Mouse (Mus musculus) embryonic facial prominence, embryonic 10.5 days (tissue): ENCODE measurements around the gene Mefv. TPM values are rescaled to one million over a fixed set of nuclear protein-coding genes. Genes with fewer than 3 reads are reported as not detected.

ENCODE experiments used
- DNase-seq: peaks from one replicate; pipeline ENCODE4 v3.0.0-alpha.2; 2017; ENCODE audit warnings: low spot score
- H3K27ac ChIP-seq: fragments of 300-500 bp; sonication (generic); replicated peaks from 2 replicates; pipeline ENCODE4 v1.5.1; 2016; ENCODE audit warnings: mild to moderate bottlenecking
- H3K27me3 ChIP-seq: fragments of 300-500 bp; sonication (generic); replicated peaks from 2 replicates; pipeline ENCODE4 v1.6.1; 2016; ENCODE audit warnings: low read depth, mild to moderate bottlenecking; ENCODE audit not compliant: poor library complexity, severe bottlenecking
- H3K36me3 ChIP-seq: fragments of 300-500 bp; sonication (generic); replicated peaks from 2 replicates; pipeline ENCODE4 v1.6.1; 2016; ENCODE audit warnings: mild to moderate bottlenecking, moderate library complexity
- H3K4me1 ChIP-seq: fragments of 300-500 bp; sonication (generic); 2 replicates; pipeline ENCODE4 v1.6.1; 2016
- H3K4me3 ChIP-seq: fragments of 300-500 bp; sonication (generic); 2 replicates; pipeline ENCODE4 v1.5.1; 2016; ENCODE audit warnings: mild to moderate bottlenecking, moderate library complexity
- H3K9me3 ChIP-seq: fragments of 300-500 bp; sonication (generic); 2 replicates; pipeline ENCODE4 v1.6.1; 2016; ENCODE audit warnings: mild to moderate bottlenecking
- WGBS: fragments of 180-500 bp; shearing (Covaris S2); methylation state at CpG from one replicate; pipeline ENCODE4 v1.1.7; 2016; 5-methylcytosine and 5-hydroxymethylcytosine counted together
- polyA plus RNA-seq: library from polyadenylated mRNA; unstranded; fragments of >200 nt; fragmentation: Nextera tagmentation; extraction: Ambion mirVana; gene quantifications from 2 replicates; pipeline ENCODE4 v1.2.1, GENCODE M21; 2016

The Mefv gene
- not detected in 2 replicates for polyA plus RNA-seq

GRCm38 (mm10) chr16:3717980-3718379 is at the start of gene Mefv:
TSS of gene Mefv (minus strand) at chr16:3718097.
- WGBS: 92% methylated on average over 6 of the region's 6 CpGs
- Histone ChIP-seq H3K36me3 (no peaks in the 10 kb centered on the region), H3K9me3 (peaks cover 15% of the 10 kb centered on the region; the same call in 1 of the 2 replicates), H3K4me1 (no peaks in the 10 kb centered on the region), H3K27me3 (no peaks in the 10 kb centered on the region), H3K4me3 (no peak within 1 kb of the TSS), H3K27ac (no peak within 1 kb of the TSS)
- DNase-seq: no peak

GRCm38 (mm10) chr16:3748976-3749375 is 31.1 kb upstream of the Mefv start:
- Histone ChIP-seq H3K4me3 (no peak overlapping the region), H3K9me3 (peaks cover 35% of the 10 kb centered on the region), H3K27me3 (no peaks in the 10 kb centered on the region), H3K4me1 (peaks cover 19% of the 10 kb centered on the region), H3K27ac (no peak overlapping the region), H3K36me3 (peaks cover 74% of the 10 kb centered on the region)
- DNase-seq: no peak
- 96% methylated on average over 3 of the region's 3 CpGs for WGBS

GRCm38 (mm10) chr16:3745656-3746055 is 27.8 kb upstream of the Mefv start:
- peaks cover 24% of the 10 kb centered on the region for H3K4me1 ChIP-seq
- peaks cover 52% of the 10 kb centered on the region for H3K36me3 ChIP-seq
- peak overlapping the region; percentile 92 for H3K4me3 ChIP-seq
- no peaks in the 10 kb centered on the region for H3K27me3 ChIP-seq
- DNase-seq: no peak
- 89% methylated on average over 4 of the region's 4 CpGs for WGBS
- peaks cover 32% of the 10 kb centered on the region for H3K9me3 ChIP-seq
- no peak overlapping the region for H3K27ac ChIP-seq

GRCm38 (mm10) chr16:3744186-3744700 is 26.3 kb upstream of the Mefv start:
- H3K4me1 ChIP-seq: peaks cover 24% of the 10 kb centered on the region
- WGBS: 1% methylated on average over 32 of the region's 32 CpGs
- H3K36me3 ChIP-seq: peaks cover 38% of the 10 kb centered on the region
- peaks cover 20% of the 10 kb centered on the region for H3K9me3 ChIP-seq
- H3K27ac ChIP-seq: peak overlapping the region; percentile 91
- no peaks in the 10 kb centered on the region for H3K27me3 ChIP-seq
- DNase-seq: no peak
- peak overlapping the region; percentile 92 for H3K4me3 ChIP-seq

- under 1% methylated on average over 42 of the region's 42 CpGs for WGBS
- H3K9me3 ChIP-seq: peaks cover 14% of the 10 kb centered on the region
- H3K27ac ChIP-seq: peak within 1 kb of the TSS; percentile 91
- no peaks in the 10 kb centered on the region for H3K27me3 ChIP-seq
- H3K4me1 ChIP-seq: peaks cover 24% of the 10 kb centered on the region
- peaks cover 32% of the 10 kb centered on the region for H3K36me3 ChIP-seq
- peak; percentile 98 for DNase-seq
- peak within 1 kb of the TSS; percentile 92 for H3K4me3 ChIP-seq
These were observed 25.7 kb upstream of the Mefv start, which contains the start of gene Zfp263 for GRCm38 (mm10) chr16:3743503-3744185. TSS of gene Zfp263 (plus strand) at chr16:3744093.

- Histone ChIP-seq H3K9me3 (peaks cover 6% of the 10 kb centered on the region), H3K36me3 (peaks cover 21% of the 10 kb centered on the region), H3K4me3 (no peak overlapping the region), H3K4me1 (peaks cover 24% of the 10 kb centered on the region), H3K27me3 (no peaks in the 10 kb centered on the region), H3K27ac (no peak overlapping the region)
- 94% methylated on average over 6 of the region's 6 CpGs for WGBS
- DNase-seq: no peak
These were observed 24.6 kb upstream of the Mefv start for GRCm38 (mm10) chr16:3742466-3742865.

GRCm38 (mm10) chr16:3733198-3733732 is 15.4 kb upstream of the Mefv start:
- Histone ChIP-seq H3K4me1 (no peaks in the 10 kb centered on the region), H3K36me3 (no peaks in the 10 kb centered on the region)
- WGBS: 62% methylated on average over 1 of the region's 1 CpGs

GRCm38 (mm10) chr16:3732612-3733011 is 14.7 kb upstream of the Mefv start:
- H3K36me3 ChIP-seq: no peaks in the 10 kb centered on the region
- 92% methylated on average over 4 of the region's 4 CpGs for WGBS
- H3K27ac ChIP-seq: no peak overlapping the region
- no peak overlapping the region for H3K4me3 ChIP-seq
- no peaks in the 10 kb centered on the region for H3K4me1 ChIP-seq
- H3K27me3 ChIP-seq: no peaks in the 10 kb centered on the region
- no peaks in the 10 kb centered on the region for H3K9me3 ChIP-seq
- no peak for DNase-seq

More at GRCm38 (mm10) chr16:3733198-3733732, 15.4 kb upstream of the Mefv start:
- H3K27ac ChIP-seq: no peak overlapping the region
- no peak for DNase-seq
- no peaks in the 10 kb centered on the region for H3K9me3 ChIP-seq
- no peaks in the 10 kb centered on the region for H3K27me3 ChIP-seq
- H3K4me3 ChIP-seq: no peak overlapping the region

GRCm38 (mm10) chr16:3727980-3728720 is 10.3 kb upstream of the Mefv start:
- H3K27ac ChIP-seq: no peak overlapping the region
- 80% methylated on average over 6 of the region's 6 CpGs for WGBS
- H3K4me1 ChIP-seq: no peaks in the 10 kb centered on the region
- no peaks in the 10 kb centered on the region for H3K36me3 ChIP-seq
- H3K27me3 ChIP-seq: no peaks in the 10 kb centered on the region
- H3K9me3 ChIP-seq: no peaks in the 10 kb centered on the region
- no peak overlapping the region for H3K4me3 ChIP-seq
- no peak for DNase-seq

GRCm38 (mm10) chr16:3723231-3723630 is 5.3 kb upstream of the Mefv start:
- WGBS: 83% methylated on average over 3 of the region's 3 CpGs
- Histone ChIP-seq H3K27ac (no peak overlapping the region), H3K27me3 (no peaks in the 10 kb centered on the region), H3K4me1 (no peaks in the 10 kb centered on the region), H3K9me3 (0 out of 2 replicates have a peak, but pooled peaks cover 3% of the 10 kb centered on the region), H3K36me3 (no peaks in the 10 kb centered on the region), H3K4me3 (no peak overlapping the region)
- DNase-seq: no peak

- 95% methylated on average over 2 of the region's 2 CpGs for WGBS
- Histone ChIP-seq H3K36me3 (no peaks in the 10 kb centered on the region), H3K4me1 (no peaks in the 10 kb centered on the region), H3K9me3 (peaks cover 18% of the 10 kb centered on the region), H3K27ac (no peak overlapping the region), H3K4me3 (no peak overlapping the region), H3K27me3 (no peaks in the 10 kb centered on the region)
- no peak for DNase-seq
These were observed 3.2 kb downstream of the Mefv start for GRCm38 (mm10) chr16:3714731-3715130.

- Histone ChIP-seq H3K27ac (no peak overlapping the region), H3K27me3 (no peaks in the 10 kb centered on the region), H3K36me3 (no peaks in the 10 kb centered on the region), H3K9me3 (peaks cover 8% of the 10 kb centered on the region; the same call in 1 of the 2 replicates), H3K4me1 (no peaks in the 10 kb centered on the region), H3K4me3 (no peak overlapping the region)
- 92% methylated on average over 6 of the region's 6 CpGs for WGBS
- DNase-seq: no peak
These were observed 11.2 kb downstream of the Mefv start for GRCm38 (mm10) chr16:3706680-3707079.
